Mouse (Mus musculus): ENCODE measurements around the gene Gm49450.

- no peak for TF ChIP-seq POLR2A (IDR thresholded peaks at IDR 0.05; ENCODE audit: borderline replicate concordance, low read depth, low read length)
- no peak for TF ChIP-seq CTCF (IDR thresholded peaks at IDR 0.05; ENCODE audit: low read depth, low read length)
Observed at GRCm38 (mm10) chr15:98927566-98927965, 25.8 kb downstream of the Gm49450 start.
